Mouse (Mus musculus) stomach, postnatal 0 days (tissue): Measurements from ENCODE around the gene Ptprt. TPM values are rescaled to one million over a fixed set of nuclear protein-coding genes. Genes with fewer than 3 reads are reported as not detected.

Experiments
- ATAC-seq: fragments of 200-750 bp; cut with Nextera tagmentation; 2 replicates; pipeline ENCODE4 v1.8.0; 2017; ENCODE audit not compliant: low FRiP score, low TSS enrichment
- DNase-seq: peaks from one replicate; pipeline ENCODE4 v3.0.0-alpha.2; 2016; ENCODE audit warnings: low spot score
- H3K27ac ChIP-seq: fragments of 300-500 bp; sonication (generic); replicated peaks from 2 replicates; pipeline ENCODE4 v1.5.1; 2014; ENCODE audit warnings: mild to moderate bottlenecking, control low read depth
- H3K27me3 ChIP-seq: fragments of 300-500 bp; sonication (generic); 2 replicates; pipeline ENCODE4 v1.6.1; 2014; ENCODE audit warnings: low read length; ENCODE audit not compliant: control insufficient read depth, insufficient read depth
- H3K36me3 ChIP-seq: fragments of 300-500 bp; sonication (generic); 2 replicates; pipeline ENCODE4 v1.6.1; 2014; ENCODE audit warnings: low read length, mixed read lengths; ENCODE audit not compliant: control insufficient read depth, insufficient read depth
- H3K4me1 ChIP-seq: fragments of 300-500 bp; sonication (generic); replicated peaks from 2 replicates; pipeline ENCODE4 v1.6.1; 2014; ENCODE audit warnings: antibody characterized with exemption; ENCODE audit not compliant: control insufficient read depth, insufficient read depth
- H3K4me2 ChIP-seq: fragments of 300-500 bp; sonication (generic); replicated peaks from 2 replicates; pipeline ENCODE4 v1.6.1; 2014; ENCODE audit warnings: low read depth, mild to moderate bottlenecking, control low read depth, moderate library complexity
- H3K4me3 ChIP-seq: fragments of 300-500 bp; sonication (generic); 2 replicates; pipeline ENCODE4 v1.5.1; 2014; ENCODE audit warnings: low read depth, low read length, control low read depth
- H3K9ac ChIP-seq: fragments of 300-500 bp; sonication (generic); 2 replicates; pipeline ENCODE4 v1.6.1; 2014; ENCODE audit warnings: mild to moderate bottlenecking, low read length, control low read depth, mixed read lengths
- H3K9me3 ChIP-seq: fragments of 300-500 bp; sonication (generic); 2 replicates; pipeline ENCODE4 v1.6.1; 2016; ENCODE audit warnings: low read length; ENCODE audit not compliant: control insufficient read depth
- CTCF ChIP-seq: IDR thresholded peaks from 2 replicates; pipeline ENCODE4 v1.5.1; 2016; ENCODE audit warnings: antibody characterized with exemption, low read depth, mild to moderate bottlenecking, moderate library complexity
- EP300 ChIP-seq: optimal IDR thresholded peaks from 2 replicates; pipeline ENCODE3; 2016; ENCODE audit warnings: antibody characterized with exemption
- WGBS: fragments of 180-500 bp; shearing (Covaris S2); extraction: QIAGEN DNeasy Blood & Tissue Kit; methylation state at CpG from one replicate; pipeline ENCODE4 v1.1.7; 2014; 5-methylcytosine and 5-hydroxymethylcytosine counted together
- polyA plus RNA-seq: library from polyadenylated mRNA; unstranded; fragments of >200 nt; fragmentation: Nextera tagmentation; extraction: Ambion mirVana; gene quantifications from 2 replicates; pipeline ENCODE4 v1.2.1, GENCODE M21; 2015

The Ptprt gene
- polyA plus RNA-seq, 1 experiment from 2014 or later: 0.89 TPM

DNA sequence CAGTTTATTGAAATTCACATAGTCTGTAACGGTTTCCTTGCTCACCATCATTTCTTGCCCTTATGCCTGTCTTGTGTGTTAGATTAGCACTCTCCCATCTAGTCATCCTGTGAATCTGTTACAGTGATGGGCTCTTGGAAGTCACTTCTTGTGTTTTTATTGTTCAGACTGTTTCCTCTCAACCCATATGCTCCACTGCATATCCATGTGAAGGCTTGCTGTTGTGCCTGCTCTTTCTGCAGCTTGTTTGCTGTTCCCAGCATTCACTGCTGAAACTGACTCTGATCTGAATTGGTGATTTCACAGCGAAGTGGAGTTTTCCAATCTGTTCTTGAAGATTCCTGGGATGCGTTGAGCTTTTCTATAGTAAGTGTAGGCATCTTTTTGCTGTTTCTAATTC is 678.6 kb downstream of the Ptprt start:
- Histone ChIP-seq H3K4me2 (no peak overlapping the region), H3K36me3 (no peaks in the 10 kb centered on the region), H3K4me3 (no peak overlapping the region), H3K9ac (no peak overlapping the region), H3K9me3 (no peaks in the 10 kb centered on the region), H3K27ac (no peak overlapping the region), H3K27me3 (no peaks in the 10 kb centered on the region), H3K4me1 (no peaks in the 10 kb centered on the region)
- no peak for TF ChIP-seq CTCF
- TF ChIP-seq EP300: no peak
- ATAC-seq: no peak
- 73% methylated on average over 3 of the region's 3 CpGs for WGBS
- no peak for DNase-seq

DNA sequence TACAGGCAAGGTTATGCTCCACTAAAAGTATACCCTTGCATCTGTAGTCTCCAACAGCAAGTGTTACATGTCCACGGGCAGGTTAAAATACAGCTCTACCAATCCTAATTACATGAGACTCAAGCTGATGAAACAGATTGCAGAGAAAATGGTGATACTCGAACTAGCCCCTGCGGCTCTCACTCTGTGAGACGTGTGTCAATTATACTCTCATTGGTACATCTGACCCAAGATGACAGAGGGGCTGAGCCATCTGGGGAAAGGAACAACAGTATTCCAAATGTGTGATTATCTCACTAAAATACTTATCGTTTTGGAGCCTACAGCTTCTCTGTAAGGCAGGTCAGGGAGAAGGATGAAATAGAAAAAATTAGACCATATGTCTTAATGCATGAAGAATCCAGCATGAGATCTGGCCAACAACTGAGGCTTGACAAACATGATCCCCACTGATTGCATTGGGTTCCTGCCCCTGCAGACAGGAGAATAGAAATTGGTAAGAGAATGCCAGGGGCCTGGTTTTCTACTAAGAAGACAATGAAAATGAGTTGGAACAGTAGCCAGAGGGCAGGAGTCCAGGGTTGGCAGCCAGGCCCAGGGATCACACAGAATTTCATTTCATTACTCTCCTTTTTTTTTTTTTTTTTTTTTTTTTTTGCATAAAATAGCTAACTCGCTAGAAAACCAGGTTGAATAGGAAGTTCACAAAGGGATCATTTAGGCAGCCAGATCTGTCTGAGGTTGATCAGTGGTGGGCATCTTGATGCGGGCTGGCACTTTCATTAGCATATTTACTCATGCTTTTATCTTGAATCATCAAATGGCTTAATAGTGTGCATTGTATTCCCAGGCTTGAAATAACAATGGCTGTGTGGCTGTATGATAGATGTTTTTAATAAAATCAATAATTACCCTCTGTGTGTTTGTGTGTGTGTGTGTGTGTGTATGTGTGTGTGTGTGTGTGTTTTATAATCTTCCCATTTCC is 699.5 kb downstream of the Ptprt start:
- DNase-seq (no peak), ATAC-seq (no peak)
- no peaks in the 10 kb centered on the region for H3K27me3 ChIP-seq
- no peak overlapping the region for H3K4me3 ChIP-seq
- 81% methylated on average over 7 of the region's 7 CpGs for WGBS
- H3K9ac ChIP-seq: no peak overlapping the region
- H3K9me3 ChIP-seq: no peaks in the 10 kb centered on the region
- no peaks in the 10 kb centered on the region for H3K4me1 ChIP-seq
- no peak for TF ChIP-seq EP300
- no peak for TF ChIP-seq CTCF
- H3K4me2 ChIP-seq: no peak overlapping the region
- no peak overlapping the region for H3K27ac ChIP-seq
- no peaks in the 10 kb centered on the region for H3K36me3 ChIP-seq

DNA sequence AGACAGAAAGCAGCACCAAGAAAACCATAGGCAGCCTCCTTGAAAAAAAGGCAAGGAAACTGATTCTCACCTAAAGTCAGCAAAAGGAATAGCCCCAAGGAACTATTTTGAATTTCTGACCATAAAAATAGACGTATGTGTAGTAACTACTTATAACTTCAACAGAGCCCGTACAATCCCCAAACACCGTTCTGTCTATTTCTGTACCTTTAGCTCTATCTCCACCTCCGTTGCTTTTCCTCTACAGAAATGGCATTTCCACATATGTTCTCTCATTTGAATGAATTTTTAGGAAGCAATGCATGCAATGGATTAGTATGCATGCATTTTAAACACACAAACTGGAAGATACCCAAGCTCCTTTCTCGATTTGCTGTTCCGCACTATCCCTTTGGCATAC is 715.5 kb downstream of the Ptprt start:
- WGBS: 92% methylated on average over 6 of the region's 6 CpGs
- Histone ChIP-seq H3K9ac (no peak overlapping the region), H3K4me2 (no peak overlapping the region), H3K9me3 (no peaks in the 10 kb centered on the region), H3K27me3 (no peaks in the 10 kb centered on the region), H3K4me1 (no peaks in the 10 kb centered on the region), H3K36me3 (no peaks in the 10 kb centered on the region), H3K4me3 (no peak overlapping the region), H3K27ac (no peak overlapping the region)
- ATAC-seq: no peak
- TF ChIP-seq CTCF (no peak), EP300 (no peak)
- no peak for DNase-seq

DNA sequence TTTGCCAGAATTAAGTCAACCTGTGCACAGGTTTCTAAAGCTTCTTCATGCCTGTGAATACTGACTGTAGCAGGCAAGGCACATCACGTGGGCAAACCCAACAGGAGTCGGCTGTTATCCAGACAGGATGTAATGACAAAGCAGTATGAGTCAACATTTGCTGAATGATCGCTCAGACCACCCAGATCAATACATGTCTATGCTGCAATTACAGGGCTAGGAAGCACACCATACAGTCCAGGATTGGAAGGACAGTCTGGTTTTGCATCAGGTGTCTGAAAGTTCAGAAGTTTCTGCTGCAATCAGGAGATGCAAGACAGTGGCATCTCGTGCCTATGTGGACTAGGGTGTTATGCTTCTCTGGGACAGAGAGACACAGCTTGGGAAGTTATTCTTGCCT is 716.3 kb downstream of the Ptprt start:
- H3K4me2 ChIP-seq: no peak overlapping the region
- no peaks in the 10 kb centered on the region for H3K27me3 ChIP-seq
- 58% methylated on average over 4 of the region's 4 CpGs for WGBS
- DNase-seq (no peak), ATAC-seq (no peak)
- no peak overlapping the region for H3K4me3 ChIP-seq
- no peaks in the 10 kb centered on the region for H3K4me1 ChIP-seq
- H3K9me3 ChIP-seq: no peaks in the 10 kb centered on the region
- no peaks in the 10 kb centered on the region for H3K36me3 ChIP-seq
- H3K9ac ChIP-seq: no peak overlapping the region
- H3K27ac ChIP-seq: no peak overlapping the region
- TF ChIP-seq CTCF (no peak), EP300 (no peak)

DNA sequence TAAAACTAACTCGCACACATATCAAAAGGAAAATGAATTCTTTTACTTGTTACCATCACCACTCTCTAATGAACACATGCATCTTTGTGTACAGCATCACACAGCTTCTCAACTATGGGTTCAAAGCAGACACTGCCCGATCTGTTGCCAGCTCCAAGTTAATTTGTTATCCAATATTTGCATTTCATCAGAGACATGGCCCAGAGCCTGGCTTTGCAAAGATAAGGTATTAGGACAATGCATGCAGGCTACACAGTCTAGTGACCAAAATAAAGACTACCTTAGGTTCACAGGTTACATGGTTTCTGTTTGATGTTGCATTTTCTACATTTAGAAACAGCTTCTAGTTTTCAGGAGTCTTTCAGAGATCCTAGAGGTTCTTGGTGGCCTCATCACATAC is 719.0 kb downstream of the Ptprt start:
- 62% methylated on average over 2 of the region's 2 CpGs for WGBS
- no peak for ATAC-seq

DNA sequence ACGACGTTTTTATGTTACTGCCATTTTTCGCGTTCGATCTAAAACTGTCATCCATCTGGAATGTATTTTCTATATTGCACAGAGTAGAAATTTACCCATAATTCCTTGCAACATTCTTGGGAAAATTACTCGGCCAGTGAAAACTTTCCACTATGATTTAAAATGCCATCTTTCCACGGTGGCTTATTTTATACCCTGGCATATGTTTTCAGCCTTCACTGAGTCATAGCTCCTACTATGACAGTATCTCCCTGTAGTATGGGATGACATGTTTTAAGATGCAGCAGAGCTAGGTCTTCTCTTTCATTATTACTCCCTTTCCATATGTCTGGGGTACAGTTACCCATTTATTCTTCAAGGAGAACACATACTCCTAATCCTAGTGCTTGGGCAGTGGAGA is 753.7 kb downstream of the Ptprt start:
- Histone ChIP-seq H3K36me3 (no peaks in the 10 kb centered on the region), H3K4me3 (no peak overlapping the region), H3K4me1 (no peaks in the 10 kb centered on the region), H3K4me2 (no peak overlapping the region), H3K9me3 (no peaks in the 10 kb centered on the region), H3K27me3 (no peaks in the 10 kb centered on the region), H3K27ac (no peak overlapping the region), H3K9ac (no peak overlapping the region)
- ATAC-seq (no peak), DNase-seq (no peak)
- TF ChIP-seq EP300 (no peak), CTCF (no peak)
- 87% methylated on average over 7 of the region's 7 CpGs for WGBS

More for the DNA sequence above, 719.0 kb downstream of the Ptprt start:
- no peak for DNase-seq
- Histone ChIP-seq H3K9me3 (no peaks in the 10 kb centered on the region), H3K4me2 (no peak overlapping the region), H3K27me3 (no peaks in the 10 kb centered on the region), H3K36me3 (no peaks in the 10 kb centered on the region), H3K4me1 (no peaks in the 10 kb centered on the region), H3K9ac (no peak overlapping the region), H3K27ac (no peak overlapping the region), H3K4me3 (no peak overlapping the region)
- TF ChIP-seq CTCF (no peak), EP300 (no peak)
